Mouse (Mus musculus) spleen, adult 2 months (tissue): ENCODE data around the gene Senp2. TPM values are rescaled to one million over a fixed set of nuclear protein-coding genes. Genes with fewer than 3 reads are reported as not detected.

Experiments used
- DNase-seq, 2 experiments: peaks; one replicate each; pipeline versions ENCODE4 v3.0.0 to v3.0.0-alpha.2; 2012 to 2021; ENCODE audit warnings: low spot score in 2 of 2, low read depth in 1 of 2
- H3K27ac ChIP-seq: fragments of 200-500 bp; 2 replicates; pipeline ENCODE4 v1.5.1; 2012; ENCODE audit warnings: low read length, inconsistent platforms; ENCODE audit not compliant: insufficient read depth
- H3K27me3 ChIP-seq: fragments of 200-500 bp; 2 replicates; pipeline ENCODE4 v1.6.1; 2012; ENCODE audit warnings: mild to moderate bottlenecking, moderate library complexity, low read length, inconsistent platforms; ENCODE audit not compliant: control insufficient read depth, insufficient read depth
- H3K36me3 ChIP-seq: fragments of 200-500 bp; 2 replicates; pipeline ENCODE4 v1.6.1; 2012; ENCODE audit warnings: mild to moderate bottlenecking, low read length, inconsistent platforms; ENCODE audit not compliant: control insufficient read depth, insufficient read depth
- H3K4me1 ChIP-seq: fragments of 200-500 bp; 2 replicates; pipeline ENCODE4 v1.6.1; 2011; ENCODE audit warnings: inconsistent platforms; ENCODE audit not compliant: control insufficient read depth, insufficient read depth, insufficient read length
- H3K4me3 ChIP-seq: fragments of 200-500 bp; 2 replicates; pipeline ENCODE4 v1.5.1; 2011; ENCODE audit warnings: mild to moderate bottlenecking, inconsistent platforms; ENCODE audit not compliant: insufficient read depth, insufficient read length; ENCODE audit errors: extremely low read depth
- CTCF ChIP-seq: fragments of 200-500 bp; IDR thresholded peaks from 2 replicates; pipeline ENCODE4 v1.5.1; 2011; ENCODE audit warnings: mild to moderate bottlenecking, inconsistent platforms; ENCODE audit not compliant: insufficient read depth, insufficient read length, insufficient replicate concordance; ENCODE audit errors: extremely low read depth
- POLR2A ChIP-seq: fragments of 200-500 bp; IDR thresholded peaks from 2 replicates; pipeline ENCODE4 v1.6.1; 2011; ENCODE audit warnings: low read depth, low read length, inconsistent platforms
- WGBS: fragments of 180-500 bp; shearing (Covaris S2); methylation state at CpG from one replicate; pipeline ENCODE4 v1.1.7; 2018; 5-methylcytosine and 5-hydroxymethylcytosine counted together
- polyA plus RNA-seq: library from polyadenylated mRNA; depleted of rRNA; stranded (reverse); fragments of >200 nt; gene quantifications from 2 replicates; pipeline ENCODE4 v1.2.3, GENCODE M21; 2012; rRNA removed

The Senp2 gene
- polyA plus RNA-seq, 1 experiment = 7.4 TPM

DNA sequence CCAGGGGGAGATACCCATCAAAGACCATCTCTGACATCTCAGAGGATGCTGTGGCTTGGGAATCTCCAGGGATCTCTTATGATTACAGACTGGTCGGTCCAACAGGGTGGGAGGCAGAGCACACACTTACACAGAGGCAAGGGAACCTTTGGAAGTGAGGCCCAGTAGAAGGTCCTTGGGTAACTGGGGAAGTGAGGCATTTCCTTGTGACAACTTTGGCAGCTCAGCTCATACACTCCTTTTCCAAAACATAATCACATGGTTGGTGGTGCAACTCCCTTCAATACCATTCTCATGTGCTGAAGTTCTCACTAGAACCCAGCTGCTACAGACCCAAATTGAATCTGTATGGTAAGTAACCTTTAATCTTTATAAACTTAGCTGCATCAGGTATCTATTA lies 86.5 kb downstream of the Senp2 start:
- WGBS = 79% methylated on average over 1 of the region's 1 CpGs
- Histone ChIP-seq H3K4me1 (no peaks in the 10 kb centered on the region), H3K27me3 (no peaks in the 10 kb centered on the region), H3K4me3 (no peak overlapping the region), H3K36me3 (no peaks in the 10 kb centered on the region), H3K27ac (no peak overlapping the region)
- DNase-seq = no peak
- TF ChIP-seq POLR2A (no peak), CTCF (no peak)

DNA sequence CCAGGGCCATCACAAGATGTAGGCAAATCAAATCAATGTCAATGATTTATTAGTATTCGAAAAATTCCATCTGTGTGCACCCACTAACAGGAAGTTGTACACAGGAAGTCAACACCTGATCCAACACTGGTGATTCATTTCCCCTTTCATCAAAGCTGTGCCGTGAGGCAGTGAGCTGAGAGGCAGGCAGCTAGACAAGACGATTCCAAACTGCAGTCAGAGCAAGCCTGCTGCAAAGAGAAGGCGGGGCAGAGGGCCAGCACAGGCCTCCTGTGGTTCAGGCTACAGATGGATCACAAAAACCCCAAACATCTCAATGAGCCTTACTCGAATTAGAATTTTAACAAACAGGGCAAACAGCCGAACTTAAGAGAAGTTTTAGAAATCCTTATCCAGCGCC lies 88.4 kb downstream of the Senp2 start:
- Histone ChIP-seq H3K27me3 (no peaks in the 10 kb centered on the region), H3K4me3 (no peak overlapping the region), H3K36me3 (no peaks in the 10 kb centered on the region), H3K4me1 (no peaks in the 10 kb centered on the region), H3K27ac (no peak overlapping the region)
- DNase-seq = no peak
- WGBS = 39% methylated on average over 7 of the region's 7 CpGs
- TF ChIP-seq CTCF (no peak), POLR2A (no peak)

Other genes with a start within 250 kb of the Senp2 start
- 1.4 and 1.7 TPM in 2 replicates for gene Ehhadh, start 221.7 kb upstream of the Senp2 start, polyA plus RNA-seq
- 0.16 and 0.20 TPM in 2 replicates for gene Map3k13, start 215.1 kb upstream of the Senp2 start, polyA plus RNA-seq
- gene Tmem41a, start 61.9 kb upstream of the Senp2 start, polyA plus RNA-seq = 4.3 and 4.7 TPM in 2 replicates
- gene Liph, start 13.8 kb upstream of the Senp2 start, polyA plus RNA-seq = 0.15 and 0.29 TPM in 2 replicates
- 0.28 and 0.63 TPM in 2 replicates for gene Igf2bp2, start 153.8 kb downstream of the Senp2 start, polyA plus RNA-seq